Mouse (Mus musculus) adrenal gland, adult (tissue): Measurements from ENCODE around the gene Crip1.

Experiments used
- DNase-seq, 2 experiments: peaks; one replicate each; pipeline ENCODE4 v3.0.0; 2022 to 2023; ENCODE audit warnings: low spot score in 1 of 2; ENCODE audit not compliant: inconsistent age in 2 of 2

The Crip1 gene

DNA sequence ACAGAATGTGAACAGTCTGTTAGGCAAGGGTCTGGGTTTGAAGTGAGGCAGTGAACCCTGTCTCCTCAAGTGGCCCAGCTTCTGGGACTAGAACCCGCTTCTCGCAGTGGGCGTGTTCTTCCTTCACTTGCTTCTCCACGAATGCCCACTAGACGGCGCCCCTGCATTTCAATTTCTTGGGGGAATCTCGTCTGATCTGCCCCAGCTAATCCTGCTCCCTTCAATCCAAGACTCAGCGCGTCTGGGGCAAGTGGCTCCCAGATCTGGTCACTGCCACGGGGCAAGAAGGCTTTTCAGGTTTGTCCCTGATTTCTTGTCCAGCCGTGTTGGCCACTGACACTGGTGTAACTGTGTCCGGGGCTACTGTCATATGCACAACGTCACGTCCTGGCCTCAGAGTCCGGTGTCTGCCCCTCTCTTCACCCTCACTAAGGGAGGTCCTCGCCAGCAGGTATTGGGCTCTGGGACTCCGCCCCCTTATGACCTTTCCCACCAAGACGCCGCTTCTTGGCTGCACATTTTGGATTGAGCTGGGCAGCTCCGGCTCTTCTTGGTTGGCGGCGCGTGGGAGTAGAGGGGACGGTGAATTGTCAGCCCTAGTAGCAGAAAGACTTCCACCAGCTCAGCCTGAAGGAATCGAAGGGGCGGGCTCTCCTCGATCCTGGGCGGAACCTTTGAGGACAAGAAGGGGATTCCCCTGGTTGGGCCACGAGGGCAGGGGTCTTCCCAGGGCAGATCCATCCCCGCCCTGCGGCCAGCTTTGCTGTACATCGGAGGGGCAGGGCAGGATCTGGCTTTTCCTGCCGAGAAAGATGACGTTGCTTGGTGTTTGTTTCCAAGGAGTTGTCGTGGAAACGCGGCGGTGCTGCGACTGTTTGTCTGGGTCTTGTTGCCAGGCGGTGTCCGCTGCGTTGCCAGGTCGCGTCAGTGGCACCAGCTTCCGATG is at the start of gene Crip1:
Gene Crip1, plus strand, starts transcription at position 205 of the 946 bp plus-strand sequence.
- peak; percentile 89 to 97 for DNase-seq

DNA sequence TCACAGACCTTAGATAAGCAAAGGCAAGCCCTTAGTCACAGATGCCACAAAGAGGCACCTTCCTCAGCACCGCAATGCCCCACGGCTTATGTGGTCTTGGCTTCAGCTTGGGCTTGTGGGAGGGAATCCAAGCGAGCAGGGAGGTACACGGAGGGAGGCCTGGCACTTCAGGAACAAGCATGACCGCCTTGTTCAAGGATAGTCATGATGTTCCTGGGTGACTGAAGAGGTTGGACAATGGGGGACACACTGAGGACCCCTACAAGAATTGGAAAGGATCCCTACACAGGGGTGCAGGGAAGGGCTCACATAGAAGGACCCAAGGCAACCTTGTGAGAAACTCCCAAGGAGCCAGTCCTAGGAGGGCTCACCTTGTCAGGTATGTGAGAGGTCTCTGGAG is 49.1 kb upstream of the Crip1 start:
- DNase-seq: peak in 1 of 2 experiments; percentile 33

DNA sequence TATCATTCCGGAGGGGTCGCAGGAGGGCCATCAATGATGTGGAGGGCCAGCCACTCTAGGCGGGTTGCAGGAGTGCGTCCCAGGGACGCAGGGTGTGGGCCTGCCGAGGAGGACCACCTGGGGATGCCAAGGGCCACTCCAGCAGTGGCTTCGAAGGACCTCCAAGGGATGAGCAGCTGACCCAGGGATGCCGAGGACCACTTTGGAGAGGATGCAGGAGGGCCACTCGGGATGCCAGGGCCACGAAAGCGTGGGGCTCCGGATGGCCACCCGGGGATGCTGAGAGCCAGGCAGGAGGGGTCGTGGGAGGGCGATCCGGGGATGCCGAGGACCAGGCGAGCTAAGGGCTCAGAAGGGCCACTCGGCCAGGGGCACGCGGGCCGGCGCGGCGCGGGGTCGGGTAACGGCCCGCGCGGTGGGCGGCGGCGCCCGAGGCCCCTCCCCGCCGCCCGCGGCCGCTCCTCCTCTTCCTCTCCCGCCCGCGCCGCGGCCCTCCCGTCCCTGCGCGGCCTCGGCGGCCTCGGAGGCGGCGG is 48.3 kb upstream of the Crip1 start, which contains the start of gene Mta1:
Gene Mta1, plus strand, starts transcription at position 530 of the 533 bp plus-strand sequence.
- peak; percentile 64 to 83 for DNase-seq

- DNase-seq: peak; percentile 59 to 82
These were observed 47.5 kb upstream of the Crip1 start for GRCm38 (mm10) chr12:113098530-113099151.

- peak in 1 of 2 experiments; percentile 56 for DNase-seq
These were observed 46.5 kb upstream of the Crip1 start for GRCm38 (mm10) chr12:113099470-113100237.

GRCm38 (mm10) chr12:113100448-113101076 is 45.6 kb upstream of the Crip1 start:
- peak; percentile 68 to 87 for DNase-seq

DNA sequence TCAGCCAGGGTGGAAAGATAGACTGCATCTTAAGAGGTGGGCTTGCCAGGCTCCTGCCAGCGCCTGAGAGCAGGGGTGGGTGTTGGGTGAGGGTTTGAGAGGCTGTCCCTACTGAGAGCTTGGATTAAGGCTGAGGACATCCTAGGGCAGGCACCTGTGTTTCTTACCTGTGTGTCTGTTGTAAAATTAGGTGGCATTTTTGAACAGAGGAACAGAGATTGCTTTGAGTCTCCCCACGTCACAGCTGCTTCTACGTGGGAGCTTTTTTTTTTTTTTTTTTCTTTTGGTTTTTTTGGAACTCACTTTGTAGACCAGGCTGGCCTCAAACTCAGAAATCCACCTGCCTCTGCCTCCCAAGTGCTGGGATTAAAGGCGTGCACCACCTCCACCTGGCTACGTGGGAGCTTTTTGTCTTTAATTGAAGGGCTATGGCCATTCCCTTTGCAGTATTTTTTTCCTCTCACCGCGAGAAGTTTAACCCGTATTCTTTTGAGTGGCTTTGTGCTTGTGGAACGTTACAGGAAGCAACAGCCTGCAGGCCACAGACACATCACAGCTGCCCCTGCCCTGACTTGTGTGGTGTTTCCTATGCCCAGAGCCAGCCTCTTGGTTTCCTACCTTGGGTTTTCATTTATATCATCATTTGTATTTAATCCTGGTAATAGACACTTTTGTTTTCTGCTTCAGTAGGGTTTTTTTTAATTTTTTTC is 44.7 kb upstream of the Crip1 start:
- no peak for DNase-seq

- peak; percentile 80 to 90 for DNase-seq
These were observed 43.7 kb upstream of the Crip1 start for GRCm38 (mm10) chr12:113102461-113102860.

DNA sequence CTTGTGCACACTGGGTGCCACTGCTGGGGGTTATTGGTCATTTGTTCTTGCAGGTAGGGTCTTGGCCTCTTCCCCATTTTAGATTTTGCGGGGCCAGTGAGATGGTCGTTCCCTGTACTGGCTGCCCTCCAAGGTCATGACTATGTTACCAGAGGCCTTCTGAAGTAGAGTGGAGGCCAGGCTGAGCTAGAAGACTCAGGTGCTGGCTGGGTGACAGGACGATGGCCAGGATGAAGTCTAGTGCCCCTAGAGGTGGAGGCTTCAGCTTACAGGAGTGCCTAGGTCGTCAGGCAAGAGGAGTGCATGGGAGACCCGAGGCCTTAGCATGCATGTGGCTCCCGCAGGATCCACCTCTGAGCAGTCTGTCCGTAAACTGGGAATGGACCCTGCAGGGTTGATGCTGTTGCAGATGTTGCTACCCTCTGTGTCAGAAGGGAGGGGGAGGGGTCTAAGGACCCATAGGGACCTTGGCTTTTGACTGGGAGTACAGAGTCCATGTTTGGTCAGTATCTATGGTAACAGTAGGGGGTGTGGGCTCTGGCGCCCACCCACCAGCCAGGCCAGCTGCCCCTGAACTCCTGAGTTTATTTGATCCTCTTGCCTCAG is 42.2 kb upstream of the Crip1 start:
- DNase-seq: peak in 1 of 2 experiments; percentile 82

GRCm38 (mm10) chr12:113106386-113106785 is 39.7 kb upstream of the Crip1 start:
- DNase-seq: peak in 1 of 2 experiments; percentile 79

GRCm38 (mm10) chr12:113107431-113108124 is 38.5 kb upstream of the Crip1 start:
- DNase-seq: peak in 1 of 2 experiments; percentile 44

GRCm38 (mm10) chr12:113108528-113109283 is 37.4 kb upstream of the Crip1 start:
- peak in 1 of 2 experiments; percentile 85 for DNase-seq

GRCm38 (mm10) chr12:113109801-113110200 is 36.3 kb upstream of the Crip1 start:
- no peak for DNase-seq

GRCm38 (mm10) chr12:113114141-113114540 is 32.0 kb upstream of the Crip1 start:
- peak in 1 of 2 experiments; percentile 80 for DNase-seq

DNA sequence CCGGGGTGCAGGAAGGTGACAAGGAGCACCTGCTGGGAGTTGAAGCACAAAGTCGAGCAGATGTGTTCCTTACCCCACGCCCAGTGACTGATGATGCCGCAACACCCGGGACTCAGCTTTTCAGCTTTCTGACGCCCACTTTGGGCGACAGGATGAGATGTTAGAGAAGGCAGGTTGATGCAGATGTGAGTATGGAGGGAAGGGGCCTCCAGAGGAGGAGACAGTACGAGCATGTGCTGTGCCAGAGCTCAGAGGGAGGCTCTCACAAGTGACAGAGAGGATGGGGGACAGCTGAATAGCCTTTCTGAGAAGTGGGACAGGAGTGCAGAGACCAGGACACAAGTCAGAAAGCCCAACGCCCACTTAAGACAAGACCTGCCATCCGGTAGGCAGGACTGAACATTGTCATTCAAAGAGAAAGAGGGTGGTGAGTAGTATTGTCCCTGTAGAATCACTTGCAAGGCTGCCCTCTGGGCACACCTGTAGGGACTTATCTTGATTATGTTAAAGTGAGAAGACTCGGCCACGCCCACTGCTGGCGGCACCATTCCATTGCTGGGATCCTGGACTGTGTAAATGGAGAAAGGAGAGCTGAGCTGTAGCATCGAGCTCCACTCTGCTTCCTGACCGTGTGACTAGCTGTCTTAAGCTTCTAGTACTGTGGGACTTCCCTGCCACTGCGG is 31.1 kb upstream of the Crip1 start:
- DNase-seq: no peak

GRCm38 (mm10) chr12:113119516-113120410 is 26.4 kb upstream of the Crip1 start:
- DNase-seq: peak; percentile 75 to 93
